Mouse (Mus musculus) heart, embryonic 11.5 days (tissue): ENCODE data around the gene Spop. TPM values are rescaled to one million over a fixed set of nuclear protein-coding genes. Genes with fewer than 3 reads are reported as not detected.
A peak's percentile ranks its signal among the peaks of the same experiment; 100 is the strongest.

Source experiments
- ATAC-seq: fragments of 200-750 bp; cut with Nextera tagmentation; replicated peaks from 2 replicates; pipeline ENCODE4 v1.8.0; 2017; ENCODE audit warnings: moderate library complexity; ENCODE audit not compliant: insufficient number of reproducible peaks, low FRiP score, low TSS enrichment
- H3K27ac ChIP-seq: fragments of 300-500 bp; sonication (generic); 2 replicates; pipeline ENCODE4 v1.5.1; 2014; ENCODE audit warnings: mild to moderate bottlenecking, low read depth, low read length
- H3K27me3 ChIP-seq: fragments of 300-500 bp; sonication (generic); 2 replicates; pipeline ENCODE4 v1.6.1; 2014; ENCODE audit warnings: mild to moderate bottlenecking, low read length, mixed read lengths; ENCODE audit not compliant: control insufficient read depth, insufficient read depth
- H3K36me3 ChIP-seq: fragments of 300-500 bp; sonication (generic); 2 replicates; pipeline ENCODE4 v1.6.1; 2014; ENCODE audit warnings: mild to moderate bottlenecking, low read length, moderate library complexity, mixed read lengths; ENCODE audit not compliant: control insufficient read depth, insufficient read depth
- H3K4me1 ChIP-seq: fragments of 300-500 bp; sonication (generic); 2 replicates; pipeline ENCODE4 v1.6.1; 2014; ENCODE audit warnings: low read length; ENCODE audit not compliant: control insufficient read depth, insufficient read depth
- H3K4me2 ChIP-seq: fragments of 300-500 bp; sonication (generic); 2 replicates; pipeline ENCODE4 v1.6.1; 2014; ENCODE audit warnings: mild to moderate bottlenecking, moderate library complexity
- H3K4me3 ChIP-seq: fragments of 300-500 bp; sonication (generic); 2 replicates; pipeline ENCODE4 v1.5.1; 2014; ENCODE audit warnings: low read depth, low read length
- H3K9ac ChIP-seq: fragments of 300-500 bp; sonication (generic); 2 replicates; pipeline ENCODE4 v1.6.1; 2014; ENCODE audit warnings: mild to moderate bottlenecking, low read depth, low read length, moderate library complexity
- H3K9me3 ChIP-seq: fragments of 300-500 bp; sonication (generic); replicated peaks from 2 replicates; pipeline ENCODE4 v1.6.1; 2016; ENCODE audit warnings: low read length; ENCODE audit not compliant: control insufficient read depth
- WGBS: fragments of 180-500 bp; shearing (Covaris S2); extraction: QIAGEN DNeasy Blood & Tissue Kit; methylation state at CpG from one replicate; pipeline ENCODE4 v1.1.7; 2014; ENCODE audit not compliant: insufficient replicate concordance; 5-methylcytosine and 5-hydroxymethylcytosine counted together
- polyA plus RNA-seq: library from polyadenylated mRNA; unstranded; fragments of >200 nt; fragmentation: Nextera tagmentation; extraction: Ambion mirVana; gene quantifications from 2 replicates; pipeline ENCODE4 v1.2.1, GENCODE M21; 2014

Spop gene
- polyA plus RNA-seq, 1 experiment from 2014 or later, result 82.3 TPM

DNA sequence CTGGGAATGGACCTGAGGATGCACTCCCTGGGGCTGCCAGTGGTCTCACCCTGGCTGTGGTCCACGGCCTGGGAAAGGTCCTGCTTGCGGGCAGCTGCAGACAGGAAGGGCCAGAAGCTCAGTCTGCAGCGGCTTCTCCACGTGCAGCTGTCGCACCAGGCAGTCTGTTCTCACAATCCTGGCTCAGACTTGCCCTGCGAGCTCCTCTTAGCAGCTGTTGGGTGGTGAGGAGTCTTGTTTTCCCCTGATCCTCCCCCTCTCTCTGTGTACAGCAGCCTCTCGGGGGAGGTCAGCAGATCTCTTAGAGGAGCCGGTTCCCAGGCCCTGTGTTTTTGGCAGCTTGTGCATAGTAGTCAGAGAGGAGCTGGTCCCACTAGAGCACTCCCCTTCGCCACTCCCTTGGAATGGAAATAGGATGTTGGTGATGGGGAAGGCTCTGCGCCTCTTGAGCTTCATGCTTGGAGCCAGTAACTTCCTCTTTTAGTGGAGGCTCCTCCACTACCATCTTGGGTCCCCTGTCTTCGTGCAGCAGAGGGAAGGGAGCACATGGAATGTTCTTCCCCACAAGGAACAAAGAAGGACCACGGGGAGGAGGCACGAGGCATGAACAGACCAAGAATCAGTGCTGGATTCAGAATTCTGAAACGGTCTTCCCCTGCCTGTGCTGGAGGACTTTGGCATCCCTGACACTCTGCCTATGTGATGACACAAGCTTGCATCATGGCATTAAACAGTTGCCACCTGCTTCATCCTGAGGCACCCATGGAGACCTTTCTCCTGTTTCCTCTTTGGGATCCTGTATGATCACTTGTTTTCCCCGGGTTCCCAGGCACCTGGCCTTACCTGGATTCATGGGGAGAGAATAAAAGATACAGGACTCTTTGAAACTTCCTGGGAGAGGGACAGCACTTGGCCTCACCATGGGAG is 43.7 kb upstream of the Spop start:
- no peak overlapping the region for H3K27ac ChIP-seq
- no peak overlapping the region for H3K9ac ChIP-seq
- H3K4me1 ChIP-seq, result peaks cover 7% of the 10 kb centered on the region; the same call in 1 of the 2 replicates
- no peaks in the 10 kb centered on the region for H3K27me3 ChIP-seq
- H3K9me3 ChIP-seq, result no peaks in the 10 kb centered on the region; the same call in 1 of the 2 replicates
- 70% methylated on average over 15 of the region's 15 CpGs for WGBS
- no peak overlapping the region for H3K4me3 ChIP-seq
- ATAC-seq, result no peak
- peaks cover 5% of the 10 kb centered on the region; the same call in 1 of the 2 replicates for H3K36me3 ChIP-seq
- H3K4me2 ChIP-seq, result no peak overlapping the region

DNA sequence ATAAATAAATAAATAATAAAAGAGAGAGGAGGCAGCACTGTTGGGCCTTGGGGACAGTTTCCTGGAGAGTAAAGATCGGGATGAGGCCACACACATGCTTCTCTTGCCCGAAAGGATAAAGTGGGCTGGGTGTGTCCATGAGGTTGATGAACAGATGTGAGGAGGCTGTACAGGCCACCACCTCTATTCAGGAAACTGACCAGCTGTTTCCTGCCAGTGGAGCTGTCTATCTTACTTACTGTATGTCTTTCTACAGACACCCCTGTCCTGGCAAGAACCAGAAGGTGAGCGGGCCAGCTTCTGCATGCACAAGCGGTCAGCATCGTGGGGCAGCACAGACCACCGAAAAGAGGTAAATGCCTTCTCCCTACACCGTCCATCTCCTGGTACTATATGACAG is 42.7 kb upstream of the Spop start:
- H3K4me3 ChIP-seq, result no peak overlapping the region
- H3K27ac ChIP-seq, result no peak overlapping the region
- H3K36me3 ChIP-seq, result peaks cover 11% of the 10 kb centered on the region
- no peak overlapping the region for H3K4me2 ChIP-seq
- peaks cover 2% of the 10 kb centered on the region; the same call in 1 of the 2 replicates for H3K4me1 ChIP-seq
- H3K27me3 ChIP-seq, result no peaks in the 10 kb centered on the region
- no peaks in the 10 kb centered on the region; the same call in 1 of the 2 replicates for H3K9me3 ChIP-seq
- 91% methylated on average over 7 of the region's 7 CpGs for WGBS
- H3K9ac ChIP-seq, result no peak overlapping the region
- ATAC-seq, result no peak

DNA sequence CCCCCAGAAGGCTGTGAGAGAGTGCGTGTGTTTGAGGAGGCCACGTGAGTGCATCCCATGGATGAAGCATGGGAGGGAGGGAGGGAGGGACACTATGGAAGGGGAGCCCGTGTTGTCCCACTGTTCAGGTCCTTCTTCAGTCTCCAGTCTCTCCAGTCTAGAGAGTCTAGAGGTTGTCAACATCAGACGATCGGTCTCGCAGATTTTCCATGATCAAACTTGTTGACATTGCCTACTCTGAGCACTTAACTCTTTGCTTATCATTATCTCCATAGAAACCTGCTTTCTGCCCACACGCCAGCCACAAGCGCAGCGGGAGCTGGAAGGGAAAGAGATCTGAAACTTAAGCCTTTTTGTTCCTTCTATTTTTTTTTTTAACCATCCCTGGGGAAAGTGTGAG is 35.0 kb upstream of the Spop start:
- WGBS, result 37% methylated on average over 9 of the region's 9 CpGs
- no peaks in the 10 kb centered on the region for H3K27me3 ChIP-seq
- H3K4me1 ChIP-seq, result peaks cover 3% of the 10 kb centered on the region
- H3K4me3 ChIP-seq, result no peak overlapping the region
- H3K9me3 ChIP-seq, result no peaks in the 10 kb centered on the region
- no peak for ATAC-seq
- peaks cover 13% of the 10 kb centered on the region for H3K36me3 ChIP-seq
- no peak overlapping the region for H3K27ac ChIP-seq
- H3K9ac ChIP-seq, result no peak overlapping the region
- peak overlapping the region; percentile 16; the same call in 1 of the 2 replicates for H3K4me2 ChIP-seq

DNA sequence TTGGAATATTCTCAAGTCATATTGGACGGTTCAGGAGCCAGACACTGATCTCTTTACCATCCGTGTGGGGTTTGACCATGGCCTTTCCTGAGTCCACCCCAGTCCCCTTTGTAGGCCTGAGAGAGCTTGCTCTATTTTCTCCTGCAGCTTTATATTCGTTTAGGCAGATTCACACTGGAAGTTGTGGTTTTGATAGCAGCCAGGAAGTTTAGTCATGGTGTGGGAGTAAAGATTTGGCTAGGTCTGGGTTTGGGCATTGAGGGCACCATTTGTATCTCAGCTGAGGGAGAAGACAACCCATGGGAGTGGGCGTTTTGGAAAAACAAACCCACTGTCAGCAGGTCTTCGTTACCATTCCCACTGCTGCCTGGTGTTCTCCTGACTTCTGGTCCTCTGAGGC is 34.3 kb upstream of the Spop start:
- Histone ChIP-seq H3K4me3 (no peak overlapping the region), H3K4me2 (no peak overlapping the region), H3K27me3 (no peaks in the 10 kb centered on the region), H3K9me3 (no peaks in the 10 kb centered on the region), H3K27ac (no peak overlapping the region), H3K36me3 (peaks cover 13% of the 10 kb centered on the region), H3K4me1 (peaks cover 3% of the 10 kb centered on the region), H3K9ac (no peak overlapping the region)
- WGBS, result 58% methylated on average over 5 of the region's 5 CpGs
- no peak for ATAC-seq

DNA sequence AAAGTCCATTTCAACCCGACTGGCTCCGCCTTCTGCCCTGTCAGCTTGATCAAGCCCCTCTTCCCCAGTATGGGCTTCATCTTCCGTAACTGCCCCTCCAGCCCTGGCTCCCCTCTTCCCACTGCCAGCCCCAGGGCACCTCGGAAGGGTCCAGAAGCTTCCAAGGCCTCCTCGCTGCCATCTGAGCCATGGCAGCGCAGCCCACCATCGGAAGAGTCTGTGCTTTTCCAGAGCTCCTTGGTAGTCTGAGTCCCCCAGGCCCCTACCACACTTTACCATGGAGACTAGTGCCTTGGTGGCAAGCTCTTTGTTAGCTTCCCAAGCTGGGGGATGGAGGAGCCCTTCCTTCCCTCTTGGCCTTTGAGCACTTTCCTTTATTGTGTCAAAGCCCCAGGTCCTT is 33.2 kb upstream of the Spop start:
- no peak overlapping the region for H3K9ac ChIP-seq
- H3K4me1 ChIP-seq, result peaks cover 6% of the 10 kb centered on the region
- no peak overlapping the region for H3K27ac ChIP-seq
- no peak overlapping the region for H3K4me2 ChIP-seq
- H3K4me3 ChIP-seq, result no peak overlapping the region
- H3K9me3 ChIP-seq, result no peaks in the 10 kb centered on the region
- no peak for ATAC-seq
- peaks cover 7% of the 10 kb centered on the region; the same call in 1 of the 2 replicates for H3K36me3 ChIP-seq
- WGBS, result 85% methylated on average over 7 of the region's 7 CpGs
- no peaks in the 10 kb centered on the region for H3K27me3 ChIP-seq

DNA sequence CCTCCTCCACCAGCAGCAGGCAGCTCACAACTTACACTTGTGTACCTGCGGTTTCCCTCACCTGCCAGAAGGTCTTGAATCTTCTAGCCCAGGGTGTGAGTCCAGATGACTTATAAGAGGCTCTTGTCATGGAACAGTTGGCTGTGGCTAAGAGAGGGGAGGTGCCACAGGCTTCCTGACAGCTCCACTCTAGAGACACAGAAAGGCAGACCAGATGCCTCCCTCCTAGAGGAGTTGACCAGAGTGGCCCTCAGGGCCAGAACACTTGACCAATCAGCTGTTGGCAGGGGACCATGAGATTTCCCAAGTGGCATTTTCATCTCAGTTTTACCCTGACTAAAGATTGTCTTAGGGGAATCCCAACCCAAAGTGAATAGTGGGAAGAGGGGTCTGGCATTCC is 32.7 kb upstream of the Spop start:
- H3K4me2 ChIP-seq, result no peak overlapping the region

DNA sequence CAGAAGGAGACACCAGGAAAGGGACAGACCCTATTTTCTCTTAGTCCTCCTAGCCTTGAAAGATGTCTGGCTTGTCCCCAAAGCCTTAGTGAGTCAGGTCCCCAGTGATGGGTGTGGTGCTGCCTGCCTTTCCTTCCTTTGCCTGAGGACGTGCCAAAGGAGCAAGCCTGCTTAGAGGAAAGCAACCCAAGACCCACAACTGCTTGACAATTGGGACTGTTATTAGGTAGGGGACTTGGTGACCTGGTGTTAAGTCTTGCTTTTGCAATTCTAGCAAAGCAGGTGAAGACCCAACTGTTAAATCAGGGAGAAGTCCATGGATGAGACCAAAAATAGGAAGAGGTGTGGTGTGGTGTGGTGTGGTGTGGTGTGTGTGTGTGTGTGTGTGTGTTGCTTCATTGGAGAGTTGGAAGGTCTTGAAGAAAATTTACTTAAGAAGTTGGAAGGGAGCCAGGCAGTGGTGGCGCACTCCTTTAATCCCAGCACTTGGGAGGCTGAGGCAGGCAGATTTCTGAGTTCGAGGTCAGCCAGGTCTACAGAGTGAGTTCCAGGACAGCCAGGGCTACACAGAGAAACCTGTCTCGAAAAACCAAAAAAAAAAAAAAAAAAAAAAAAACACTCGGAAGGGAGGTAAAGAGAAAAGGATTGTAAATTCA is 30.4 kb upstream of the Spop start:
- H3K4me2 ChIP-seq, result no peak overlapping the region
- 87% methylated on average over 5 of the region's 5 CpGs for WGBS
- peaks cover 16% of the 10 kb centered on the region for H3K36me3 ChIP-seq
- H3K27me3 ChIP-seq, result no peaks in the 10 kb centered on the region
- no peak overlapping the region for H3K4me3 ChIP-seq
- peaks cover 7% of the 10 kb centered on the region for H3K4me1 ChIP-seq
- no peak for ATAC-seq
- no peaks in the 10 kb centered on the region for H3K9me3 ChIP-seq
- H3K9ac ChIP-seq, result no peak overlapping the region
- H3K27ac ChIP-seq, result peak overlapping the region; percentile 54; the same call in 1 of the 2 replicates

More for the DNA sequence above, 32.7 kb upstream of the Spop start:
- peaks cover 3% of the 10 kb centered on the region; the same call in 1 of the 2 replicates for H3K36me3 ChIP-seq
- H3K9me3 ChIP-seq, result no peaks in the 10 kb centered on the region
- no peaks in the 10 kb centered on the region for H3K27me3 ChIP-seq
- no peak overlapping the region for H3K27ac ChIP-seq
- WGBS, result 89% methylated on average over 1 of the region's 1 CpGs
- no peak for ATAC-seq
- peaks cover 7% of the 10 kb centered on the region for H3K4me1 ChIP-seq
- no peak overlapping the region for H3K9ac ChIP-seq
- H3K4me3 ChIP-seq, result no peak overlapping the region

DNA sequence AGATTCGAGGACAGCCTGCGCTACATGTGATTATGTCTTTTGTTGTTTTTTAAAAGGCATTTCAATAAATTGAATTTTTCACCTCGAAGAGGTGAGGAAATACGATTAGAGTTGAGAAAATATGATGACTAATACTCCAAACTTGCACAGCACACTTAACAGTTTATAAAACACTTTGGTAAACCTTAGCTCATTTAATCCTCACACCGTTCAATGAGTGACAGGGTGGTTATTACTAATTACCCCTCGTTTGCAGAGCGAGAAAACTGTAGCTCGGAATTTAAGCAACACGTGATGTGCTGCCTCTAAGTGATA is 29.9 kb upstream of the Spop start:
- H3K27me3 ChIP-seq, result no peaks in the 10 kb centered on the region
- no peak for ATAC-seq
- H3K4me3 ChIP-seq, result peak overlapping the region; percentile 87
- 37% methylated on average over 9 of the region's 9 CpGs for WGBS
- H3K27ac ChIP-seq, result peak overlapping the region; percentile 54; the same call in 1 of the 2 replicates
- no peaks in the 10 kb centered on the region for H3K9me3 ChIP-seq
- H3K4me1 ChIP-seq, result peaks cover 7% of the 10 kb centered on the region
- peak overlapping the region; percentile 60; the same call in 1 of the 2 replicates for H3K9ac ChIP-seq
- H3K36me3 ChIP-seq, result peaks cover 16% of the 10 kb centered on the region
- H3K4me2 ChIP-seq, result peak overlapping the region; percentile 60
